Mouse (Mus musculus): ENCODE results near the gene Nxf1. TPM values are rescaled to one million over a fixed set of nuclear protein-coding genes. Genes with fewer than 3 reads are reported as not detected.

The Nxf1 gene
- polyA plus RNA-seq, 1 experiment from 2014 or later: 200 TPM

GRCm38 (mm10) chr19:8735389-8736159 lies 21.3 kb upstream of the Nxf1 start, which contains the start of gene Wdr74:
Gene Wdr74 (plus strand): TSS chr19:8735827.
- peak within 1 kb of the TSS; percentile 92 for H3K4me2 ChIP-seq (ENCODE audit: low read length)
- peak within 1 kb of the TSS; percentile 79 for H3K9ac ChIP-seq (replicated peaks; ENCODE audit: low read depth, low read length)
- WGBS: under 1% methylated on average over 32 of the region's 32 CpGs
- peaks cover 3% of the 10 kb centered on the region for H3K36me3 ChIP-seq (ENCODE audit: control insufficient read depth, insufficient read depth)
- H3K27ac ChIP-seq (ENCODE audit: low read length): peak within 1 kb of the TSS; percentile 70
- peak within 1 kb of the TSS; percentile 86 for H3K4me3 ChIP-seq (replicated peaks; ENCODE audit: low read length)
- H3K4me1 ChIP-seq (replicated peaks; ENCODE audit: control insufficient read depth, insufficient read depth, low read length): peaks cover 13% of the 10 kb centered on the region
- H3K9me3 ChIP-seq (ENCODE audit: control insufficient read depth, low read length): no peaks in the 10 kb centered on the region
- H3K27me3 ChIP-seq (replicated peaks; ENCODE audit: control insufficient read depth, insufficient read depth, low read length): no peaks in the 10 kb centered on the region
- peak; percentile 94 for ATAC-seq

- Histone ChIP-seq H3K4me2 (ENCODE audit: low read length) (peak overlapping the region; percentile 92), H3K27me3 (replicated peaks; ENCODE audit: control insufficient read depth, insufficient read depth, low read length) (no peaks in the 10 kb centered on the region), H3K9ac (replicated peaks; ENCODE audit: low read depth, low read length) (peak overlapping the region; percentile 79), H3K4me3 (replicated peaks; ENCODE audit: low read length) (peak overlapping the region; percentile 86), H3K4me1 (replicated peaks; ENCODE audit: control insufficient read depth, insufficient read depth, low read length) (peaks cover 18% of the 10 kb centered on the region), H3K36me3 (ENCODE audit: control insufficient read depth, insufficient read depth) (peaks cover 3% of the 10 kb centered on the region), H3K9me3 (ENCODE audit: control insufficient read depth, low read length) (no peaks in the 10 kb centered on the region), H3K27ac (ENCODE audit: low read length) (peak overlapping the region; percentile 61; the same call in 1 of the 2 replicates)
- no peak for ATAC-seq
- 2% methylated on average over 11 of the region's 11 CpGs for WGBS
These were observed 20.8 kb upstream of the Nxf1 start for GRCm38 (mm10) chr19:8736160-8736467.

GRCm38 (mm10) chr19:8738911-8739310 lies 18.0 kb upstream of the Nxf1 start:
- Histone ChIP-seq H3K4me3 (replicated peaks; ENCODE audit: low read length) (no peak overlapping the region), H3K36me3 (ENCODE audit: control insufficient read depth, insufficient read depth) (peaks cover 6% of the 10 kb centered on the region), H3K27ac (ENCODE audit: low read length) (no peak overlapping the region), H3K4me2 (ENCODE audit: low read length) (no peak overlapping the region), H3K9ac (replicated peaks; ENCODE audit: low read depth, low read length) (no peak overlapping the region), H3K9me3 (ENCODE audit: control insufficient read depth, low read length) (no peaks in the 10 kb centered on the region), H3K4me1 (replicated peaks; ENCODE audit: control insufficient read depth, insufficient read depth, low read length) (peaks cover 32% of the 10 kb centered on the region), H3K27me3 (replicated peaks; ENCODE audit: control insufficient read depth, insufficient read depth, low read length) (no peaks in the 10 kb centered on the region)
- WGBS: 91% methylated on average over 7 of the region's 7 CpGs
- no peak for ATAC-seq

GRCm38 (mm10) chr19:8739646-8740045 lies 17.2 kb upstream of the Nxf1 start:
- no peak overlapping the region for H3K27ac ChIP-seq (ENCODE audit: low read length)
- peaks cover 7% of the 10 kb centered on the region for H3K36me3 ChIP-seq (ENCODE audit: control insufficient read depth, insufficient read depth)
- H3K9me3 ChIP-seq (ENCODE audit: control insufficient read depth, low read length): no peaks in the 10 kb centered on the region
- no peaks in the 10 kb centered on the region for H3K27me3 ChIP-seq (replicated peaks; ENCODE audit: control insufficient read depth, insufficient read depth, low read length)
- H3K4me3 ChIP-seq (replicated peaks; ENCODE audit: low read length): no peak overlapping the region
- 91% methylated on average over 6 of the region's 6 CpGs for WGBS
- ATAC-seq: no peak
- no peak overlapping the region for H3K4me2 ChIP-seq (ENCODE audit: low read length)
- peaks cover 32% of the 10 kb centered on the region for H3K4me1 ChIP-seq (replicated peaks; ENCODE audit: control insufficient read depth, insufficient read depth, low read length)
- no peak overlapping the region for H3K9ac ChIP-seq (replicated peaks; ENCODE audit: low read depth, low read length)

GRCm38 (mm10) chr19:8740603-8741002 lies 16.3 kb upstream of the Nxf1 start, which contains the start of gene 1700092M07Rik:
Gene 1700092M07Rik (plus strand): TSS chr19:8740718.
- no peaks in the 10 kb centered on the region for H3K27me3 ChIP-seq (replicated peaks; ENCODE audit: control insufficient read depth, insufficient read depth, low read length)
- no peak; the same call in 1 of the 2 replicates for ATAC-seq
- H3K27ac ChIP-seq (ENCODE audit: low read length): peak within 1 kb of the TSS; percentile 96
- 58% methylated on average over 14 of the region's 14 CpGs for WGBS
- peaks cover 11% of the 10 kb centered on the region for H3K36me3 ChIP-seq (ENCODE audit: control insufficient read depth, insufficient read depth)
- no peaks in the 10 kb centered on the region for H3K9me3 ChIP-seq (ENCODE audit: control insufficient read depth, low read length)
- peak within 1 kb of the TSS; percentile 85 for H3K9ac ChIP-seq (replicated peaks; ENCODE audit: low read depth, low read length)
- H3K4me3 ChIP-seq (replicated peaks; ENCODE audit: low read length): peak within 1 kb of the TSS; percentile 93
- peaks cover 28% of the 10 kb centered on the region for H3K4me1 ChIP-seq (replicated peaks; ENCODE audit: control insufficient read depth, insufficient read depth, low read length)
- peak within 1 kb of the TSS; percentile 58 for H3K4me2 ChIP-seq (ENCODE audit: low read length)

GRCm38 (mm10) chr19:8741243-8741869 lies 15.5 kb upstream of the Nxf1 start, which contains the start of gene Stx5a:
Gene Stx5a (plus strand): TSS chr19:8741413.
- under 1% methylated on average over 36 of the region's 36 CpGs for WGBS
- H3K4me3 ChIP-seq (replicated peaks; ENCODE audit: low read length): peak within 1 kb of the TSS; percentile 93
- H3K4me2 ChIP-seq (ENCODE audit: low read length): peak within 1 kb of the TSS; percentile 99
- H3K4me1 ChIP-seq (replicated peaks; ENCODE audit: control insufficient read depth, insufficient read depth, low read length): peaks cover 25% of the 10 kb centered on the region
- no peaks in the 10 kb centered on the region for H3K27me3 ChIP-seq (replicated peaks; ENCODE audit: control insufficient read depth, insufficient read depth, low read length)
- no peaks in the 10 kb centered on the region for H3K9me3 ChIP-seq (ENCODE audit: control insufficient read depth, low read length)
- ATAC-seq: peak; percentile 98
- H3K27ac ChIP-seq (ENCODE audit: low read length): peak within 1 kb of the TSS; percentile 96
- H3K36me3 ChIP-seq (ENCODE audit: control insufficient read depth, insufficient read depth): peaks cover 17% of the 10 kb centered on the region
- H3K9ac ChIP-seq (replicated peaks; ENCODE audit: low read depth, low read length): peak within 1 kb of the TSS; percentile 85

GRCm38 (mm10) chr19:8742176-8742575 lies 14.7 kb upstream of the Nxf1 start:
- no peaks in the 10 kb centered on the region for H3K27me3 ChIP-seq (replicated peaks; ENCODE audit: control insufficient read depth, insufficient read depth, low read length)
- no peaks in the 10 kb centered on the region for H3K9me3 ChIP-seq (ENCODE audit: control insufficient read depth, low read length)
- peak overlapping the region; percentile 85 for H3K9ac ChIP-seq (replicated peaks; ENCODE audit: low read depth, low read length)
- peaks cover 23% of the 10 kb centered on the region for H3K4me1 ChIP-seq (replicated peaks; ENCODE audit: control insufficient read depth, insufficient read depth, low read length)
- peak overlapping the region; percentile 93 for H3K4me3 ChIP-seq (replicated peaks; ENCODE audit: low read length)
- peaks cover 23% of the 10 kb centered on the region for H3K36me3 ChIP-seq (ENCODE audit: control insufficient read depth, insufficient read depth)
- H3K27ac ChIP-seq (ENCODE audit: low read length): no peak overlapping the region; the same call in 1 of the 2 replicates
- 23% methylated on average over 14 of the region's 14 CpGs for WGBS
- no peak for ATAC-seq
- H3K4me2 ChIP-seq (ENCODE audit: low read length): peak overlapping the region; percentile 99

- H3K4me3 ChIP-seq (replicated peaks; ENCODE audit: low read length): no peak overlapping the region
- peaks cover 41% of the 10 kb centered on the region for H3K36me3 ChIP-seq (ENCODE audit: control insufficient read depth, insufficient read depth)
- H3K27ac ChIP-seq (ENCODE audit: low read length): no peak overlapping the region
- ATAC-seq: no peak
- peaks cover 21% of the 10 kb centered on the region for H3K4me1 ChIP-seq (replicated peaks; ENCODE audit: control insufficient read depth, insufficient read depth, low read length)
- no peak overlapping the region for H3K4me2 ChIP-seq (ENCODE audit: low read length)
- WGBS: 97% methylated on average over 1 of the region's 1 CpGs
- H3K9me3 ChIP-seq (ENCODE audit: control insufficient read depth, low read length): no peaks in the 10 kb centered on the region
- no peaks in the 10 kb centered on the region for H3K27me3 ChIP-seq (replicated peaks; ENCODE audit: control insufficient read depth, insufficient read depth, low read length)
- no peak overlapping the region for H3K9ac ChIP-seq (replicated peaks; ENCODE audit: low read depth, low read length)
These were observed 11.5 kb upstream of the Nxf1 start for GRCm38 (mm10) chr19:8745382-8745781.

GRCm38 (mm10) chr19:8747368-8747767 lies 9.5 kb upstream of the Nxf1 start:
- WGBS: 74% methylated on average over 2 of the region's 2 CpGs
- ATAC-seq: no peak
- peaks cover 46% of the 10 kb centered on the region for H3K36me3 ChIP-seq (ENCODE audit: control insufficient read depth, insufficient read depth)

More at GRCm38 (mm10) chr19:8747368-8747767, 9.5 kb upstream of the Nxf1 start:
- Histone ChIP-seq H3K27ac (ENCODE audit: low read length) (no peak overlapping the region), H3K9me3 (ENCODE audit: control insufficient read depth, low read length) (no peaks in the 10 kb centered on the region), H3K27me3 (replicated peaks; ENCODE audit: control insufficient read depth, insufficient read depth, low read length) (no peaks in the 10 kb centered on the region), H3K9ac (replicated peaks; ENCODE audit: low read depth, low read length) (no peak overlapping the region), H3K4me1 (replicated peaks; ENCODE audit: control insufficient read depth, insufficient read depth, low read length) (peaks cover 8% of the 10 kb centered on the region), H3K4me3 (replicated peaks; ENCODE audit: low read length) (no peak overlapping the region), H3K4me2 (ENCODE audit: low read length) (no peak overlapping the region)
